Mouse (Mus musculus) C2C12 (cell line): ENCODE data around the gene Btbd11.

ENCODE experiments used
- CEBPB ChIP-seq: IDR thresholded peaks from one replicate; pipeline ENCODE4 v1.6.1; 2011; ENCODE audit warnings: low read depth, mild to moderate bottlenecking, control low read depth, moderate library complexity
- CTCF ChIP-seq: IDR thresholded peaks from one replicate; pipeline ENCODE4 v1.5.1; 2011; ENCODE audit not compliant: control insufficient read depth, insufficient read depth, insufficient read length
- MAX ChIP-seq: IDR thresholded peaks from one replicate; pipeline ENCODE4 v1.6.1; 2011; ENCODE audit warnings: mild to moderate bottlenecking, control low read depth
- USF1 ChIP-seq: IDR thresholded peaks from one replicate; pipeline ENCODE4 v1.6.1; 2011; ENCODE audit warnings: low read depth, mild to moderate bottlenecking, control low read depth, moderate library complexity

- TF ChIP-seq CTCF: no peak
- TF ChIP-seq USF1: no peak
- no peak for TF ChIP-seq MAX
- TF ChIP-seq CEBPB: no peak
Observed at GRCm38 (mm10) chr10:85475642-85476345, 89.2 kb downstream of the Btbd11 start.
